Mouse (Mus musculus): Measurements from ENCODE around the gene Olfr1313.
"Not testable (repeated sequence)": the region's sequence is repeated elsewhere in the genome, so short reads cannot be mapped to it uniquely, and the experiment has no call there.

Gene Olfr1313

GRCm38 (mm10) chr2:112077743-112078142, at the start of gene Olfr1313:
Gene Olfr1313 (minus strand): TSS chr2:112077843.
- DNase-seq (ENCODE audit: low spot score in 2 of 2): no peak

GRCm38 (mm10) chr2:112115340-112115739, 37.7 kb upstream of the Olfr1313 start, which contains the start of gene Olfr1315-ps1:
Gene Olfr1315-ps1 (minus strand): TSS chr2:112115440.
- DNase-seq (ENCODE audit: low spot score in 2 of 2): no peak

GRCm38 (mm10) chr2:112096681-112097080, 19.0 kb upstream of the Olfr1313 start, which contains the start of gene Olfr1314:
Gene Olfr1314 (minus strand): TSS chr2:112096781.
- DNase-seq (ENCODE audit: low spot score in 2 of 2): no peak

- DNase-seq (ENCODE audit: low spot score in 2 of 2): no peak
Observed at GRCm38 (mm10) chr2:112050138-112050537, 27.5 kb downstream of the Olfr1313 start, which contains the start of gene Olfr1312. Gene Olfr1312 (minus strand): TSS chr2:112050238.

GRCm38 (mm10) chr2:112026971-112027370, 50.7 kb downstream of the Olfr1313 start:
- DNase-seq (ENCODE audit: low spot score in 2 of 2): not testable (repeated sequence)

- no peak for DNase-seq (ENCODE audit: low spot score in 2 of 2)
Observed at GRCm38 (mm10) chr2:112024312-112024711, 53.3 kb downstream of the Olfr1313 start, which contains the start of gene Olfr1311. Gene Olfr1311 (minus strand): TSS chr2:112024412.
